Mouse (Mus musculus) CH12.LX (cell line): ENCODE measurements around the gene Kalrn. TPM values are rescaled to one million over a fixed set of nuclear protein-coding genes. Genes with fewer than 3 reads are reported as not detected.

ENCODE experiments used
- DNase-seq: peaks from one replicate; pipeline ENCODE4 v3.0.0-alpha.2; 2013; ENCODE audit errors: extremely low read depth
- H3K27ac ChIP-seq: 2 replicates; pipeline ENCODE4 v1.5.1; 2012; ENCODE audit warnings: low read depth, mild to moderate bottlenecking, control low read depth, moderate library complexity; ENCODE audit not compliant: insufficient read depth
- H3K27me3 ChIP-seq: replicated peaks from 2 replicates; pipeline ENCODE3; 2012; ENCODE audit warnings: inconsistent platforms
- H3K36me3 ChIP-seq, 2 experiments: replicated peaks in 1 of 2; 2 replicates each; pipeline versions ENCODE3 to v1.6.1; 2012; ENCODE audit warnings: inconsistent platforms in 1 of 2, low read length in 1 of 2, mild to moderate bottlenecking in 1 of 2, mixed read lengths in 1 of 2, moderate library complexity in 1 of 2; ENCODE audit not compliant: control insufficient read depth in 1 of 2, insufficient read depth in 1 of 2
- H3K4me1 ChIP-seq, 2 experiments: 2 replicates each; pipeline ENCODE4 v1.6.1; 2012; ENCODE audit warnings: inconsistent platforms in 1 of 2, moderate library complexity in 1 of 2; ENCODE audit not compliant: insufficient read depth in 2 of 2, control insufficient read depth in 1 of 2
- H3K4me2 ChIP-seq: 2 replicates; pipeline ENCODE4 v1.6.1; 2012; ENCODE audit warnings: low read depth, mild to moderate bottlenecking, control low read depth; ENCODE audit not compliant: poor library complexity, insufficient read depth, severe bottlenecking
- H3K4me3 ChIP-seq, 3 experiments: fragments of 150-350 bp in 1 of 3; sonication (generic) in 1 of 3; replicated peaks in 1 of 3; 2 replicates each; pipeline versions ENCODE3 to v1.5.1; 2011 to 2012; ENCODE audit warnings: low read depth in 2 of 3, low read length in 2 of 3, mild to moderate bottlenecking in 2 of 3, moderate library complexity in 2 of 3, control low read depth in 1 of 3, improper control_type of control experiment in 1 of 3, inconsistent platforms in 1 of 3, mixed read lengths in 1 of 3; ENCODE audit not compliant: poor library complexity in 1 of 3
- H3K79me2 ChIP-seq: replicated peaks from 2 replicates; pipeline ENCODE4 v1.6.1; 2012; ENCODE audit warnings: mild to moderate bottlenecking, moderate library complexity; ENCODE audit not compliant: control insufficient read depth, poor library complexity, insufficient read depth, severe bottlenecking; ENCODE audit errors: extremely low read depth
- H3K9ac ChIP-seq: 2 replicates; pipeline ENCODE4 v1.6.1; 2012; ENCODE audit warnings: low read depth, mild to moderate bottlenecking, control low read depth, moderate library complexity; ENCODE audit not compliant: insufficient read depth
- H3K9me3 ChIP-seq: replicated peaks from 2 replicates; pipeline ENCODE3; 2012; ENCODE audit warnings: low read length, inconsistent platforms, mixed read lengths
- BHLHE40 ChIP-seq: IDR thresholded peaks from 2 replicates; pipeline ENCODE4 v1.6.1; 2011; ENCODE audit warnings: mild to moderate bottlenecking, low read depth, low read length, improper control_type of control experiment
- CHD1 ChIP-seq: IDR thresholded peaks from 2 replicates; pipeline ENCODE4 v1.6.1; 2012; ENCODE audit warnings: low read depth, low read length, improper control_type of control experiment, inconsistent platforms
- EP300 ChIP-seq: IDR thresholded peaks from 2 replicates; pipeline ENCODE4 v1.6.1; 2011; ENCODE audit warnings: low read length, improper control_type of control experiment
- GABPA ChIP-seq: IDR thresholded peaks from 2 replicates; pipeline ENCODE4 v1.6.1; 2012; ENCODE audit warnings: low read depth, low read length, improper control_type of control experiment, inconsistent platforms; ENCODE audit not compliant: insufficient replicate concordance
- JUND ChIP-seq: conservative IDR thresholded peaks from 2 replicates; pipeline ENCODE4 v1.6.1; 2011; ENCODE audit warnings: low read depth, low read length, improper control_type of control experiment
- MAFK ChIP-seq: IDR thresholded peaks from 2 replicates; pipeline ENCODE4 v1.6.1; 2011; ENCODE audit warnings: low read length, improper control_type of control experiment; ENCODE audit not compliant: insufficient replicate concordance
- MAZ ChIP-seq: IDR thresholded peaks from 2 replicates; pipeline ENCODE4 v1.6.1; 2012; ENCODE audit warnings: low read depth, mild to moderate bottlenecking, inconsistent platforms, low read length, improper control_type of control experiment, moderate library complexity
- MEF2A ChIP-seq: IDR thresholded peaks from 2 replicates; pipeline ENCODE4 v1.6.1; 2014; ENCODE audit warnings: low read depth, mild to moderate bottlenecking, inconsistent platforms, low read length, improper control_type of control experiment, borderline replicate concordance
- MYC ChIP-seq: IDR thresholded peaks from 2 replicates; pipeline ENCODE4 v1.6.1; 2011; ENCODE audit warnings: low read depth, mild to moderate bottlenecking, improper control_type of control experiment, low read length
- POLR2AphosphoS2 ChIP-seq: IDR thresholded peaks from 2 replicates; pipeline ENCODE4 v1.6.1; 2011; ENCODE audit warnings: low read depth, low read length, improper control_type of control experiment
- SIN3A ChIP-seq: IDR thresholded peaks from 2 replicates; pipeline ENCODE4 v1.6.1; 2012; ENCODE audit warnings: low read length, improper control_type of control experiment, inconsistent platforms
- TCF12 ChIP-seq: IDR thresholded peaks from 2 replicates; pipeline ENCODE4 v1.6.1; 2014; ENCODE audit warnings: low read depth, mild to moderate bottlenecking, inconsistent platforms, low read length, improper control_type of control experiment
- UBTF ChIP-seq: IDR thresholded peaks from 2 replicates; pipeline ENCODE4 v1.6.1; 2012; ENCODE audit warnings: low read depth, mild to moderate bottlenecking, inconsistent platforms, low read length, improper control_type of control experiment, moderate library complexity
- USF2 ChIP-seq: conservative IDR thresholded peaks from 2 replicates; pipeline ENCODE4 v1.6.1; 2011; ENCODE audit warnings: low read depth, low read length, improper control_type of control experiment
- ZC3H11A ChIP-seq: IDR thresholded peaks from 2 replicates; pipeline ENCODE4 v1.6.1; 2012; ENCODE audit warnings: low read depth, mild to moderate bottlenecking, inconsistent platforms, low read length, improper control_type of control experiment
- ZKSCAN1 ChIP-seq: IDR thresholded peaks from 2 replicates; pipeline ENCODE4 v1.6.1; 2012; ENCODE audit warnings: low read depth, inconsistent platforms, low read length, improper control_type of control experiment, borderline replicate concordance
- ZMIZ1 ChIP-seq: IDR thresholded peaks from 2 replicates; pipeline ENCODE4 v1.6.1; 2012; ENCODE audit warnings: low read depth, mild to moderate bottlenecking, inconsistent platforms, low read length, improper control_type of control experiment
- dilution Hi-C: fragments of 300-500 bp; cut with MboI; formaldehyde crosslinking; loops from 2 replicates; pipeline ENCODE4 v1.14.3; 2020; ENCODE audit warnings: low sequenced_read_pairs; ENCODE audit not compliant: extremely low pct_unique_long_range_greater_than_20kb, extremely low pct_ligation_motif_present
- in situ Hi-C: fragments of 300-500 bp; cut with MboI; formaldehyde crosslinking; loops from 3 replicates; pipeline ENCODE4 v1.14.3; 2019; ENCODE audit warnings: low sequenced_read_pairs, low pct_ligation_motif_present, low pct_unique_long_range_greater_than_20kb, mixed read lengths
- polyA plus RNA-seq: library from polyadenylated mRNA; unstranded; fragments of >175 nt; gene quantifications from 2 replicates; pipeline ENCODE4 v1.2.1, GENCODE M21; 2012; ENCODE audit warnings: low read depth; ENCODE audit not compliant: insufficient read length
- total RNA-seq, 2 experiments: library from RNA; depleted of rRNA; stranded (reverse); fragments of 300-350 nt in 1 of 2; fragments of >200 nt in 1 of 2; gene quantifications; 2 replicates each; pipeline ENCODE4 v1.2.3; 2012 to 2014

Gene Kalrn
- total and polyA plus RNA-seq, 3 experiments: 0.08 to 0.09 TPM; not detected in 1

- H3K9ac ChIP-seq: no peak overlapping the region
- H3K4me2 ChIP-seq: no peak overlapping the region
- no peak overlapping the region for H3K4me3 ChIP-seq
- in situ Hi-C loops: no loop called here
- H3K4me1 ChIP-seq: peaks cover 0 to 4% of the 10 kb centered on the region in 2 experiments; a peak in 1 of 4 replicates
- H3K27me3 ChIP-seq: no peaks in the 10 kb centered on the region
- H3K27ac ChIP-seq: no peak overlapping the region
- peaks cover 8% of the 10 kb centered on the region for H3K9me3 ChIP-seq
- TF ChIP-seq EP300 (no peak), JUND (no peak), ZMIZ1 (no peak), ZC3H11A (no peak)
- no peaks in the 10 kb centered on the region for H3K79me2 ChIP-seq
- no peak for DNase-seq
- no peaks in the 10 kb centered on the region for H3K36me3 ChIP-seq
- dilution Hi-C loops: no loop called here
Measured at GRCm38 (mm10) chr16:33979855-33980254, 593.5 kb downstream of the Kalrn start.

GRCm38 (mm10) chr16:33967283-33967640, 606.1 kb downstream of the Kalrn start:
- in situ Hi-C loops (loop anchor here (25.0 kb wide), 3 partner anchors 405 to 780 kb away; partner anchors contain the start of gene Osbpl11), dilution Hi-C loops (no loop called here)
- Histone ChIP-seq H3K4me2 (peak overlapping the region; percentile 68), H3K9ac (peak overlapping the region; percentile 79), H3K36me3 (peaks cover 10 to 21% of the 10 kb centered on the region in 2 experiments), H3K79me2 (peaks cover 41% of the 10 kb centered on the region), H3K4me3 (peak overlapping the region; percentile 70 to 95 (median 81)), H3K9me3 (no peaks in the 10 kb centered on the region), H3K27ac (no peak overlapping the region), H3K27me3 (no peaks in the 10 kb centered on the region), H3K4me1 (peaks cover 0 to 19% of the 10 kb centered on the region in 2 experiments; a peak in 2 of 4 replicates)
- no peak for TF ChIP-seq GABPA
- TF ChIP-seq MAZ: no peak
- no peak for TF ChIP-seq MAFK
- TF ChIP-seq EP300: no peak
- no peak for TF ChIP-seq UBTF
- TF ChIP-seq BHLHE40: no peak
- TF ChIP-seq TCF12: no peak
- TF ChIP-seq ZKSCAN1: no peak
- TF ChIP-seq MYC: no peak
- TF ChIP-seq CHD1: no peak
- no peak for TF ChIP-seq SIN3A
- no peak; the same call in 1 of the 2 replicates for TF ChIP-seq USF2
- no peak for TF ChIP-seq POLR2AphosphoS2
- TF ChIP-seq MEF2A: no peak
- peak; percentile 48 for DNase-seq
